Mouse (Mus musculus): Measurements from ENCODE around the gene Abcc9. TPM values are rescaled to one million over a fixed set of nuclear protein-coding genes. Genes with fewer than 3 reads are reported as not detected.

The Abcc9 gene
- total RNA-seq (2012; rRNA removed) (not detected in 2 replicates), total RNA-seq (2014; rRNA removed) (not detected in 2 replicates), polyA plus RNA-seq (2012; ENCODE audit: insufficient read length, low read depth) (not detected in 2 replicates)

DNA sequence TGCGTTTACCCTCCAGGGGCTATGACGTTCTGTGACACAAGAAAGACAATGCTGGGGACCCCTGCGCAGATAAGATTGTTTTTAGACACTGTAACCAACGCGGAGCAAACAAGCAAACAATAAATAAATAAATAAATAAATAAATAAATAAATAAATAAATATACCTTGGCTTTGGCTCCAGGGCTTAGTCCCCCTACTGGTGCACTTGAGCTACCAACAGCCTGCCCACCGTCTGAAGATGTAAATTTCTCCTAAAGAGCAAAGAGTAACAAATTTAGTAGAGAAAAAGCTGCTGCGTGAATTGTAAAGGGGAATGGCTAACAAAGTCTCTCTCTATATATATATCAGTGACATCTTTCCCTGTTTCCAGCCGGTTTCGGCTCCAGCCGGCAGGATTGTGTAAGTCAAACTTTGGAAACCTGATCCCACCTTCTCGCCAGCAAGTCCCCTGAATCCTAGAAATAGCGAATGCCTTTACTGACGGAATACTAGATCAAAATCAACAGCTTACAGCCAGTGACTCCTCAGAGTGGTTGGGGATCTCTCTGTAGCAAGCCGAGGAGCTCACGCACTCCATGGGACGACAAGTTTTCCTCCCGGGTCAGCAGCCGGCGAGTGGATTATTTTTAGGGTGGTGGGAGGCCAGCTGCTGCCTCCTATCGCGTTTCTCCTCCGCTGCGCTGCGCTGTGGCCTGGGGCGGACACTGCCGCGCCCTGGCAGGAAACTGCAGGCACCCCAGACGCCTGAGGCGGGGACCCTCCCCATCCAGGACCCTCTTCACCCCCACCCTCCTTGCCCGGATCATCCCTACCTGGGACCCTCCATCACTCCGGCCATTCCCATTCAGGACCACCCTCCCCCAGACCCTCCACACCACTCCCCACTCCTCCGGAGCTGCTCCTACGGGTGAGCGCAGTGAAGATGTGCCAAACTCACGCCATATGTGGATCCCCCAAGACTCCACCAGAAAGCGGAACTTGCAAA, at the start of gene Abcc9:
TSS of gene Abcc9 (minus strand) at position 664 of the 986 bp plus-strand sequence.
- H3K4me2 ChIP-seq (ENCODE audit: insufficient read depth, low read depth, poor library complexity, severe bottlenecking) = no peak within 1 kb of the TSS
- no peak within 1 kb of the TSS for H3K27ac ChIP-seq (ENCODE audit: insufficient read depth, low read depth)
- H3K36me3 ChIP-seq (replicated peaks in 1 of 2; ENCODE audit: control insufficient read depth in 1 of 2, insufficient read depth in 1 of 2, low read length in 1 of 2) = no peaks in the 10 kb centered on the region
- H3K9ac ChIP-seq (ENCODE audit: insufficient read depth, low read depth) = no peak within 1 kb of the TSS
- H3K4me1 ChIP-seq (ENCODE audit: control insufficient read depth in 1 of 2, insufficient read depth in 2 of 2) = no peaks in the 10 kb centered on the region
- H3K4me3 ChIP-seq (replicated peaks in 1 of 3; ENCODE audit: low read depth in 2 of 3, low read length in 2 of 3, poor library complexity in 1 of 3) = no peak within 1 kb of the TSS
- H3K27me3 ChIP-seq (replicated peaks) = no peaks in the 10 kb centered on the region
- H3K79me2 ChIP-seq (replicated peaks; ENCODE audit: control insufficient read depth, extremely low read depth, insufficient read depth, poor library complexity, severe bottlenecking) = no peaks in the 10 kb centered on the region
- dilution Hi-C loops (cut with MboI; ENCODE audit: extremely low pct_ligation_motif_present, extremely low pct_unique_long_range_greater_than_20kb, low sequenced_read_pairs) (no loop called here), in situ Hi-C loops (cut with MboI; ENCODE audit: low pct_ligation_motif_present, low pct_unique_long_range_greater_than_20kb, low sequenced_read_pairs) (no loop called here)
- no peak for DNase-seq (ENCODE audit: extremely low read depth)
- no peaks in the 10 kb centered on the region for H3K9me3 ChIP-seq (replicated peaks; ENCODE audit: low read length)
- TF ChIP-seq KAT2A (IDR thresholded peaks at IDR 0.05; ENCODE audit: insufficient replicate concordance, low read length) (no peak), JUND (conservative IDR thresholded peaks at IDR 0.05; ENCODE audit: low read depth, low read length) (no peak), BHLHE40 (IDR thresholded peaks at IDR 0.05; ENCODE audit: low read depth, low read length) (no peak), MAX (IDR thresholded peaks at IDR 0.05; ENCODE audit: low read length) (no peak), SMC3 (IDR thresholded peaks at IDR 0.05; ENCODE audit: low read depth, low read length) (no peak), JUN (IDR thresholded peaks at IDR 0.05; ENCODE audit: insufficient read depth, low read depth, low read length) (no peak), CHD2 (IDR thresholded peaks at IDR 0.05; ENCODE audit: low read length) (no peak), TCF12 (IDR thresholded peaks at IDR 0.05; ENCODE audit: low read depth, low read length) (no peak), EP300 (IDR thresholded peaks at IDR 0.05; ENCODE audit: low read length) (no peak), TBP (conservative IDR thresholded peaks at IDR 0.05; ENCODE audit: low read depth, low read length) (no peak), HCFC1 (IDR thresholded peaks at IDR 0.05; ENCODE audit: low read depth, low read length) (no peak)

DNA sequence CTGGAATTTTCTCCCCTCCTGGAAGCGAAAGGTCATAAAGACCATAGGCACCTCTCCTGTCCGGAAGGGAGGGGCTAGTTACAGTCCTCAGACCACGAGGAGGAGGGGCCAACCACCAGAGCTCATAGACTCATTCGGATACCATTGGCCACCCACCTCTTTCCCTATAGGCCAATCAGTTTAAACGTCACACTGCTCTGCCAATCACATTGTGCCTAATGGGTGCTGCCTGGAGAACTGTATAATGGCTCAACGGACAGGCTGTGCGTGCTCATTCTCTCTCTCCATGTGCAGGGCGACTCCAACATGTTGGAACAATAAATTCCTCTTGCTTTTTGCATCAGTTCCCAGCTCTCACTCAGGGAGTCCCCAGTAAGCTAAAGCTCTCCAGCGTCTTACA, 49.2 kb upstream of the Abcc9 start:
- Histone ChIP-seq H3K36me3 (replicated peaks in 1 of 2; ENCODE audit: control insufficient read depth in 1 of 2, insufficient read depth in 1 of 2, low read length in 1 of 2) (no peaks in the 10 kb centered on the region), H3K79me2 (replicated peaks; ENCODE audit: control insufficient read depth, extremely low read depth, insufficient read depth, poor library complexity, severe bottlenecking) (no peaks in the 10 kb centered on the region), H3K4me2 (ENCODE audit: insufficient read depth, low read depth, poor library complexity, severe bottlenecking) (no peak overlapping the region), H3K27me3 (replicated peaks) (peaks cover 22% of the 10 kb centered on the region), H3K9ac (ENCODE audit: insufficient read depth, low read depth) (no peak overlapping the region), H3K4me3 (replicated peaks in 1 of 3; ENCODE audit: low read depth in 2 of 3, low read length in 2 of 3, poor library complexity in 1 of 3) (no peak overlapping the region), H3K27ac (ENCODE audit: insufficient read depth, low read depth) (no peak overlapping the region), H3K4me1 (ENCODE audit: control insufficient read depth in 1 of 2, insufficient read depth in 2 of 2) (peaks cover 10 to 26% of the 10 kb centered on the region in 2 experiments), H3K9me3 (replicated peaks; ENCODE audit: low read length) (no peaks in the 10 kb centered on the region)
- dilution Hi-C loops (cut with MboI; ENCODE audit: extremely low pct_ligation_motif_present, extremely low pct_unique_long_range_greater_than_20kb, low sequenced_read_pairs) (no loop called here), in situ Hi-C loops (cut with MboI; ENCODE audit: low pct_ligation_motif_present, low pct_unique_long_range_greater_than_20kb, low sequenced_read_pairs) (no loop called here)
- no peak for DNase-seq (ENCODE audit: extremely low read depth)
- TF ChIP-seq JUND (conservative IDR thresholded peaks at IDR 0.05; ENCODE audit: low read depth, low read length) = no peak
- TF ChIP-seq CHD1 (IDR thresholded peaks at IDR 0.05; ENCODE audit: low read depth, low read length) = no peak
- no peak for TF ChIP-seq RAD21 (IDR thresholded peaks at IDR 0.05; ENCODE audit: low read depth, low read length)
- TF ChIP-seq ZC3H11A (IDR thresholded peaks at IDR 0.05; ENCODE audit: low read depth, low read length) = no peak
- no peak for TF ChIP-seq MAFK (IDR thresholded peaks at IDR 0.05; ENCODE audit: insufficient replicate concordance, low read length)
- TF ChIP-seq IRF4 (IDR thresholded peaks at IDR 0.05; ENCODE audit: low read depth, low read length) = no peak
- no peak for TF ChIP-seq ETS1 (conservative IDR thresholded peaks at IDR 0.05; ENCODE audit: low read depth, low read length)
